Comparison of ENCODE assay signal across 8 mouse cellular contexts in the genomic region with DNA sequence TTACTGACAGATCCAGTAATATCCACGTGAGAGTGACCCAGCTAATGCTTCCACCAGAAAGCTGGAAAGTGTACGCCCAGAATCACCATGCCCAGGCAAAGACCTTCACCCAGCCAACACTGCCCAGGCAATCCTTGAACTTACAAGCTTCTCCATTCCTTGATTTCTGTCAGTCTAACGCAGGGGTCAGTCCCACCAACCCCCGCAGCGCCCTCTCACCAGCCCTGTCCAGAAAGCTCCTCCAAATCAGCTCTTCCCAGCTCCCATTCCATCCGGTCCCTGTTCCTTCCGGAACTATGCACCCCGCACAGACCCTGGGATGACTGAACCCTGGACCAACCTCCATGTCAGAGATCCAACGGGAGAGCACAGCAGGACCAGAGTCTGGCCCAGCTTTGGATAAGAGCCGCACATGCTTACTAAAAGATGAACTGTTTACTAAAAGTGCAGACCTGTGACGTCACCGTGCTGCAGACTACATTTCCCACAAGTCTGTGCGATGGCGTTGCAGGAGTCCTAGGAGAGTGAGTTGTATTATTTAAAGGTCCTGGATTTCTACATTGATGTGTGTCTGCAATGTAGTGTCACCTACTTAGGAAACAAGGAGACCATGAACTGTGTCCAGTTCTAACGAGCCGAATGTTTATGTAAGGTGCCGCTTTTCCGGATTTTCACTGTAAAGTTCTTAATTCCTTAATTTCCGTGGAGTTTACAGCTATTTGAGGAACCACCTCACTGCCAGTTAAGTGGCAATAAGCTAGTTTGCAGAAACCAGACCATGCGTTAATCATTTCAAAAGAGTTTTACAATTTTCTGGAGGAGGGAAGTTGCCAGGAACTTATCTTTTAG. TPM values are rescaled to one million over a fixed set of nuclear protein-coding genes. Genes with fewer than 3 reads are reported as not detected.
A peak's percentile ranks its signal among the peaks of the same experiment; 100 is the strongest.
DNase-seq lines count a peak whose midpoint lies in the region; ATAC-seq and TF ChIP-seq lines count a peak whose summit lies in the region.

A gene (minus strand): TSS at position 453 of the 849 bp plus-strand sequence.

- WGBS in bone marrow, adult 2 months: under 1% methylated on average over 20 of the region's 20 CpGs
- 1% methylated on average over 20 of the region's 20 CpGs for WGBS in embryonic facial prominence, embryonic 15.5 days
- WGBS in limb, embryonic 14.5 days: under 1% methylated on average over 20 of the region's 20 CpGs
- under 1% methylated on average over 20 of the region's 20 CpGs for WGBS in midbrain, postnatal 0 days

- no peak for TF ChIP-seq POLR2A in bone marrow, adult 2 months (IDR thresholded peaks at IDR 0.05; ENCODE audit: borderline replicate concordance, control insufficient read depth, low read depth, low read length)
- TF ChIP-seq POLR2A in limb, embryonic 14.5 days (IDR thresholded peaks at IDR 0.05; ENCODE audit: borderline replicate concordance, extremely low read depth, insufficient read depth, insufficient read length): 0 out of 2 replicates have a peak, but pooled peaks have one; percentile 18

- peak within 1 kb of the TSS; percentile 66 for H3K4me2 ChIP-seq in embryonic facial prominence, embryonic 15.5 days (replicated peaks)
- H3K4me2 ChIP-seq in limb, embryonic 14.5 days (replicated peaks; ENCODE audit: low read depth, low read length, severe bottlenecking): peak within 1 kb of the TSS; percentile 64
- peak within 1 kb of the TSS; percentile 66 for H3K4me2 ChIP-seq in midbrain, postnatal 0 days (ENCODE audit: low read depth, low read length, poor library complexity, severe bottlenecking)

- no peaks in the 10 kb centered on the region for H3K9me3 ChIP-seq in embryonic facial prominence, embryonic 15.5 days (replicated peaks)
- H3K9me3 ChIP-seq in limb, embryonic 14.5 days (ENCODE audit: control insufficient read depth, low read length): no peaks in the 10 kb centered on the region
- H3K9me3 ChIP-seq in midbrain, postnatal 0 days (ENCODE audit: low read length): no peaks in the 10 kb centered on the region

- peak; percentile 90 for DNase-seq in 3T3-L1 (ENCODE audit: low read depth, low spot score)
- DNase-seq in heart, adult 8-10 months (ENCODE audit: low spot score): peak; percentile 96
- DNase-seq in kidney, adult 9 months: peak; percentile 98
- peak; percentile 89 for DNase-seq in limb, embryonic 14.5 days (ENCODE audit: low spot score)
- peak; percentile 93 for DNase-seq in midbrain, postnatal 0 days (ENCODE audit: low spot score)
- DNase-seq in spleen, postnatal 14 days (ENCODE audit: low spot score in 2 of 2): peak; percentile 71 to 82

- H3K27ac ChIP-seq in bone marrow, adult 2 months (ENCODE audit: control insufficient read depth, insufficient read depth, low read depth, low read length, poor library complexity): peak within 1 kb of the TSS; percentile 45; the same call in 1 of the 2 replicates
- peak within 1 kb of the TSS; percentile 63; the same call in 1 of the 2 replicates for H3K27ac ChIP-seq in embryonic facial prominence, embryonic 15.5 days (replicated peaks)
- peak within 1 kb of the TSS; percentile 76 for H3K27ac ChIP-seq in limb, embryonic 14.5 days (replicated peaks; ENCODE audit: low read depth, low read length)
- no peak within 1 kb of the TSS; the same call in none of the 2 replicates for H3K27ac ChIP-seq in midbrain, postnatal 0 days (ENCODE audit: low read depth, low read length)

- no peaks in the 10 kb centered on the region for H3K27me3 ChIP-seq in embryonic facial prominence, embryonic 15.5 days
- no peaks in the 10 kb centered on the region for H3K27me3 ChIP-seq in limb, embryonic 14.5 days (ENCODE audit: control insufficient read depth, insufficient read depth, low read length)
- no peaks in the 10 kb centered on the region for H3K27me3 ChIP-seq in midbrain, postnatal 0 days (ENCODE audit: insufficient read depth, low read length)

- peak within 1 kb of the TSS; percentile 76 for H3K4me3 ChIP-seq in bone marrow, adult 2 months (replicated peaks; ENCODE audit: control insufficient read depth, low read depth, low read length)
- H3K4me3 ChIP-seq in embryonic facial prominence, embryonic 15.5 days (replicated peaks): peak within 1 kb of the TSS; percentile 62
- H3K4me3 ChIP-seq in limb, embryonic 14.5 days (replicated peaks; ENCODE audit: low read length): peak within 1 kb of the TSS; percentile 55
- peak within 1 kb of the TSS; percentile 48 for H3K4me3 ChIP-seq in midbrain, postnatal 0 days (ENCODE audit: low read depth, low read length)

- peak; percentile 95 for ATAC-seq in embryonic facial prominence, embryonic 15.5 days (ENCODE audit: insufficient number of reproducible peaks, low FRiP score, low TSS enrichment, low read depth)
- peak; percentile 96 for ATAC-seq in limb, embryonic 14.5 days (ENCODE audit: low FRiP score, low read depth)
- peak; percentile 97 for ATAC-seq in midbrain, postnatal 0 days (ENCODE audit: low FRiP score)

- no peak for TF ChIP-seq CTCF in bone marrow, adult 2 months (IDR thresholded peaks at IDR 0.05; ENCODE audit: control insufficient read depth, insufficient read depth, low read length)
- no peak for TF ChIP-seq CTCF in midbrain, postnatal 0 days (IDR thresholded peaks at IDR 0.05)

- no peaks in the 10 kb centered on the region; the same call in 1 of the 2 replicates for H3K4me1 ChIP-seq in bone marrow, adult 2 months (ENCODE audit: control insufficient read depth, insufficient read depth, low read length)
- H3K4me1 ChIP-seq in embryonic facial prominence, embryonic 15.5 days: no peaks in the 10 kb centered on the region
- peaks cover 2% of the 10 kb centered on the region; the same call in 1 of the 2 replicates for H3K4me1 ChIP-seq in limb, embryonic 14.5 days (ENCODE audit: control insufficient read depth, insufficient read depth, low read length)
- no peaks in the 10 kb centered on the region for H3K4me1 ChIP-seq in midbrain, postnatal 0 days (ENCODE audit: insufficient read depth, low read length)

- H3K36me3 ChIP-seq in embryonic facial prominence, embryonic 15.5 days: peaks cover 15% of the 10 kb centered on the region
- peaks cover 14% of the 10 kb centered on the region for H3K36me3 ChIP-seq in limb, embryonic 14.5 days (ENCODE audit: control insufficient read depth, insufficient read depth, low read length)
- H3K36me3 ChIP-seq in midbrain, postnatal 0 days (ENCODE audit: insufficient read depth, low read length): no peaks in the 10 kb centered on the region

- H3K9ac ChIP-seq in embryonic facial prominence, embryonic 15.5 days: peak within 1 kb of the TSS; percentile 47
- peak within 1 kb of the TSS; percentile 61 for H3K9ac ChIP-seq in limb, embryonic 14.5 days (ENCODE audit: low read depth, low read length, severe bottlenecking)
- peak within 1 kb of the TSS; percentile 52 for H3K9ac ChIP-seq in midbrain, postnatal 0 days (replicated peaks; ENCODE audit: low read length, poor library complexity, severe bottlenecking)

RNA-seq across cellular contexts. Expression of the gene that starts here (rescaled TPM):
- 3.5 and 10.9 TPM in 2 replicates for polyA plus RNA-seq in bone marrow, adult 2 months (2011; ENCODE audit: insufficient read depth, insufficient read length, low replicate concordance, missing spikeins)
- 10.1 and 10.7 TPM in 2 replicates for polyA plus RNA-seq in embryonic facial prominence, embryonic 15.5 days (2015; fragmentation: Nextera tagmentation; extraction: Ambion mirVana)
- total RNA-seq in heart, adult 8-10 months (2022): 10 to 100 TPM in 1 of 4 experiments, 1 to 10 TPM in 3; 6.3 to 11.4 (median 7.3) TPM
- 3.8 and 5.5 TPM in 2 replicates for polyA plus RNA-seq in limb, embryonic 14.5 days (2012; rRNA removed)
- polyA plus RNA-seq in limb, embryonic 14.5 days (2014; fragmentation: Nextera tagmentation; extraction: Ambion mirVana): 9.9 and 10.8 TPM in 2 replicates
- total RNA-seq in midbrain, postnatal 0 days (2014; rRNA removed): 4.7 and 6.4 TPM in 2 replicates
- 3.9 and 4.4 TPM in 2 replicates for polyA plus RNA-seq in midbrain, postnatal 0 days (2015; fragmentation: Nextera tagmentation; extraction: Ambion mirVana)
